In genomic region chr12:108072907-108073306, GRCm38 (mm10) we compare ENCODE assay signal across 14 mouse cellular contexts.
DNase-seq lines count a peak whose midpoint lies in the region.
"Had no signal": no experiment of that assay in that cellular context is flagged by ENCODE, and none has a peak within 500 bp of the region (broad histone marks: within the 10 kb centered on the region; RNA-seq: fewer than 3 reads in every experiment).

No protein-coding gene starts in this region.

- DNase-seq in frontal cortex, postnatal 36 days (ENCODE audit: low spot score in 2 of 2) = peak; percentile 39 to 46
- no peak for DNase-seq in frontal cortex, postnatal 25 days (ENCODE audit: low spot score in 2 of 2)
- peak; percentile 68 for DNase-seq in layer of hippocampus, adult 9-11 months
- DNase-seq in layer of hippocampus, adult 9-10 months (ENCODE audit: low spot score) = no peak
- peak; percentile 38 to 54 for DNase-seq in right cerebral cortex, adult 2 months (ENCODE audit: low spot score in 2 of 2)
- DNase-seq in right cerebral cortex, postnatal 4 days = no peak
- DNase-seq in cerebellum, adult 11-12 months = no peak
- DNase-seq: adrenal gland, postnatal 10 days; cerebellum, adult 18-20 months; cerebellum, postnatal 10 days; forebrain, postnatal 0 days; gastrocnemius, postnatal 14 days; heart, adult 2 months; heart, postnatal 14 days had no signal

Comparison
In these comparisons a context has a peak if more than half of its experiments do, and no peak if none do; other contexts are left out.
1. DNase-seq: peak in frontal cortex, postnatal 36 days (2 of 2), layer of hippocampus, adult 9-11 months (single experiment) and right cerebral cortex, adult 2 months (2 of 2); none in frontal cortex, postnatal 25 days (0 of 2), layer of hippocampus, adult 9-10 months (single experiment), right cerebral cortex, postnatal 4 days (single experiment) and cerebellum, adult 11-12 months (single experiment).